Mouse (Mus musculus) kidney, postnatal 36 days (tissue): ENCODE measurements around the gene Car14.
"Not testable (repeated sequence)": the region's sequence is repeated elsewhere in the genome, so short reads cannot be mapped to it uniquely, and the experiment has no call there.

Experiments used
- DNase-seq, 2 experiments: peaks; one replicate each; pipeline ENCODE4 v3.0.0; 2021 to 2022; ENCODE audit warnings: mixed read lengths in 2 of 2

Car14 gene

DNA sequence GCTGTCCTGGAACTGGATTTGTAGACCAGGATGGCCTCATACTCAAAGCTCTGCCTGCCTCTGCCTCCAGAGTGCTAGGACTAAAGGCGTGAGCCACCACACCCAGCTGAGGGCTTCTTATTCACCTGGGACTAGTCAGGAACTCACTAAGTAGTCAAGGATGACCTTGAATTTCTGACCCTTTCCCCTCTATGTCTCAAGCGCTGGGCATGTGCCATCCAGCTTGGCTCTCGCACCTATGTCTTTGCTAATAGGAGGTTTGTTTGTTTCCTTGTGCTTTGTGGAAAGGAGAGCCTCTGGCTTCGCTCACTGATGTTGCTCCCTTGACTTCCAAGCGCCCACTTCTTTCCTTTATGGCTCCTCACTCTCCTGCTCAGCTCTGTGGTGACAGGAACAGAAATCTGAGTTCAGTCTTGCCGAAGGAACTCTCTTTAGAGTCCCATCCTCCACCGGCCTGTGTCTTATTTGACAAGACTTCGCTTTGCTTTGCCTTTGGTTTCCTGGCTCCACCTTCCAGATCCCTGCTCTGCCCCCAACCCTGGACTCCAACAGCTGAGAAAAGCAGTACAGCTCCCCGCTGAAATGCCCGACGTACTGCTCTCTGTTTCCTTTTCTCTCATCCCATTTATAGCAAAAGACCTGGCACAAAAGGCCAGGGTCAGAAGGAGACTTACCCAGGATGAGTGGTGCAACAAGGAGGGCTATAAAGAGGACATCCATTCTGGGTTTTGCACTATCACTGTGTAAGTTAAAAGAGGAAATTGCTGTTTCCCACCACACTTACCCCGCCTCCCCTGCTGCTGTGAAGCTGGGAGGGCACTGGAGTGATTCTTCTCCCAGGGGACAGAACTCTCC lies 13.1 kb downstream of the Car14 start, which contains the start of gene BC028528:
Gene BC028528 (minus strand): TSS at position 795 of the 855 bp plus-strand sequence.
- DNase-seq, result peak in 1 of 2 experiments; percentile 47

DNA sequence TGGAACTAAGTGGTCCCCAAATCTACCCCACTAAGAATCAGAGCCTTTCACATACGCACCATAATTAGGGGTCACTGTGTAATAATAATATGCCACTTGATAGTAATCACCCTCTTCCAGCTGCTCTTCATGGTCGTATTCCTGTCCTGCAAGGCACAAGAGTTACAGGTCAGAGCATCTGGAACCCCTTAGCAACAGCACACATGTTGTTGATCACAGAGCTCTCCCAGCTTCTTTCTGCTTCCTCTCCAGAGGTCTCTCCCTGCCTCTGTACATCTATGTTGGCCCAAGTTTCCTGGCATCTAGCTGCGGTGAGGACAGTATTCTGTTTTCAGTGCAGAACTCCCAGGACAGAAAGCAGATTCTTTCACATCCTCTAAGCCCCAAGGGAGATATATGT lies 14.8 kb downstream of the Car14 start:
- no peak for DNase-seq

DNA sequence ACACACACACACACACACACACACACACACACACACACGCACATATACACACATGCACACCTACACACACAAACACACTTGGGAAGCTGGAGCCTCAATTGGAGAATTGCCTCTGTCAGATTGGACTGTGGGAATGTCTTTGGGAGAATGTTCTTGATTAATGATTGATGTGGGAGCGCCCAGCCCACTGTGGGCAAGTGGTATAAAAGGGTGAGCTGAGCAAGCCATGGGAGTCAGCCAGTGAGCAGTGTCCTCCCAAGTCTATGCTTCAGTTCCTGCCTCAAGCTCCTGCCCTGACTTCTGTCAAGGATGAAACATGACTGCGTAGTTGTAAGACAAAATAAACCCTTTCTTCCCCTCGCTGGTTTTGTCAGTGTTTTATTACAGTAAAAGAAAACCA lies 16.9 kb downstream of the Car14 start:
- DNase-seq, result peak; percentile 72 to 77

DNA sequence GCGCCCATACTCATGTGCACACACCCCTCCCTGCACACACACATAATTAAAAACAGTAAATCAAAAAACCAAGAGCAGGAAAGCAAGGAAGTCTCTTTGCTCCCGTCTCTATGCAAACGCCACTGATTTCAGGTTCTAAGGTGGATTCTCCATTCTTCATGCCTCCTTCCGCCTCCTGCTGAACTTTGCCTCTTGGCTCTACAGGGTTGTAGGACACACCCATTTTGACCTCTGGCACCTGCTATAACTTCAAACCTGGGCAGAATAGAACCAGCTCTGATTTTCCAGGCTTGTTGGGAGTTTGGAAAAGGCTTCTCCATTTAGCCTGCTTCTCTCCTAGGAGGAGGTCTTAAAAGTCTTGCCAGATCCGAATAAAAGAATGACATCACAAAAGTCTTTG lies 20.1 kb downstream of the Car14 start:
- DNase-seq, result peak; percentile 65 to 81

DNA sequence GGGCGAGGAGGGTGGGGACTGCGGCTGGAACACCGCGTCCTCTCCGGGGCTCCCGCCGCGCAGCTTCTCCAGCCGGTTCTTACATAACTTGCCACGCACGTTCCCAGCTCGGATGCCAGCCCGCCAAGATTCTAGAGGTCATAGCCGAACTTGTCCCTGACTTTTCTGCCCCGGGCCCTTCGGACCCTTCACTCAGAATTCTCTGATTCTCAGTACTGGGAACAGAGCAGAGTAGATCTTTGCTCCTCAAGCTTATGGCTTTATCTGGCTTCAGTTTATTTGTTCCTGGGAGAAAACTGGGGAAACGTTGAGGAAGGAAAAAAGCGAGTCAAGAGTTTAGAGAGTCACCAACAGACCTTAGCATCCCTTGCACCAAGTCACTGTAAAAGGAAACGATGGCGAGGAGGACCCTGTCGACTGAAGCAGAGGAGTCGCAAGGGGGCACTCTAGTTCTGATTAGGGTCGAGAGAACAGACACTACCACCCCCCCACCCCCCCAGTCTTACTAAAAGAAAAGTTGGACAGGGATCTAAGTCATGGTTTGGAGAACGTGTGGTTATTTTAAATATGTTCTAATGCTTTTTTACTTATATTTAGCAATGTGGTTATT lies 21.6 kb downstream of the Car14 start:
- DNase-seq, result peak; percentile 85 to 91

DNA sequence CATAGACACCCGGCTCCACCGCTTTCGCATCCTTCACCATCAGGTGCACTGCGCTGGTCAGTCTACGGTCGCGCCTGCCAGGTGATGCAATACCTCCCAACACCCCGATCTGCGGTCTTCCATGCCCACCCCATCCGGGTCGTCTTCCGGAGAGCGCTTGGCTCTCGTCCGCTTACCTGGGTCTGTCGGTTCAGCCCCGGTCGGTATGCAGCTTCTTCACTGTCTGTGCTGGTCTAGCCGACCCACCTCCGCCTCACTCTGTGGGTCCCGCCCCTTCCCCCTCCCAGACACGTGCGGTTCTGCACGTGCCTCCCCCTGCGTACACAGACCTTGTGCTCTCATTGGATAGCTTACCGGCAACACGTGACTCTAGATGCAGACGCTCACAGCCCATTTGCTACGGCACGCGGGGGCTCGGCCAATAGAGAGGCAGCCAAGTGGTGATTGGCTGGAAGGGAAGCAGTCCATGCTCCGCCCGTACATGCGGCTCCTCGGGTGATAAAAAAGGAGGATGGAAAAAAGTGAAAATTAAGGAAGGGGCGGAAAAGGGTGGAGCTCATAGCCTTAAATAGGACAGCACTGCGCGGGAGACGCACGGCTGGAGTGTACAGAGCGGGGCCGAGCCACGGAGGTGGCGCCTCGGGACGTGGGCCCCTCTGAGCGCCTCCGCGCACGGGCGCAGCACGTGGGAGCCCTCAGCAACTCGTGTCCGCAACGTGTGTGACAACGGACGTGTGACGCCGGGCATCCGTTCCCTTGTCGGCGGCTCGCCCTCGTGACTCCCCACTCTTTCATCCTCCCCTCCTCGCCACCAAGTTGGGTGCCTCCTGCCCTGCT lies 22.3 kb downstream of the Car14 start, which contains the start of gene Ciart:
Gene Ciart (minus strand): TSS at position 273 of the 837 bp plus-strand sequence.
- DNase-seq, result peak; percentile 95 to 99

DNA sequence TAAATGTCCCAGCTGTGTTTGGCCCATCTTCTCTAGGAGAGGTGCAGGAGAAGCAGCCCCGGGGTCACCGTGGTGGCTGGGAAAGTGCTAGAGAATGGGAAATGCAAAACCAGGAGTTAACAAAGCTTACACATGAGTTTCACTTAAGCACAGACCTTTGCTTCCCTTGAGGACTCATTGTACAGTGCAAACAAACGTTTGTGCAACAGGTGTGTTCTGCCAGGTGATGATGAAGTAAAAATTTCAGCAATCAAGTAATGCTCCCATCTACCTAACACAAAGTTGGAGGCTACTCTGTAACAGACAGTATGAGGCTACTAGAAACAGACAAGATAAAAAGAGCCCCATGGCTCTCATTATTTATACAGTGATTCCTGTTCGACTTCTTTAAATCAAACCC lies 25.4 kb downstream of the Car14 start:
- DNase-seq, result no peak

DNA sequence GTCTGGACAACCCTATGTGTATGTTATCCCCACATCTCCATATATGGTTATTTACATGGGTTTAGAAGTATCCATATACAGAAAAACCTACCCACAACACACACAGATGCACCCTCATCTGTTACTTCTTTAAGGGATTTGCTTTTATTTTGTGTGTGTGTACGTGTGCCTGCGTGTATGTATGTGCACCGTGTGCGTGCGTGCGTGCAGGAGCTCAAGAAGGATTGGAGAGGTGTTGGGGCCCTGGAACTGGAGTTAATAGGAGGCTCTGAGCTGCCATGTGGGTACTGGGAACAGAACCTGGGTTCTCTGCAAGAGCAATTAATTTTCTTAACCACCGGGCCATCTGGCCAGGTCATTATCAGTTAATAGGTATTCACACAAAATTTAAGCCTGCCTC lies 32.4 kb downstream of the Car14 start:
- no peak for DNase-seq

DNA sequence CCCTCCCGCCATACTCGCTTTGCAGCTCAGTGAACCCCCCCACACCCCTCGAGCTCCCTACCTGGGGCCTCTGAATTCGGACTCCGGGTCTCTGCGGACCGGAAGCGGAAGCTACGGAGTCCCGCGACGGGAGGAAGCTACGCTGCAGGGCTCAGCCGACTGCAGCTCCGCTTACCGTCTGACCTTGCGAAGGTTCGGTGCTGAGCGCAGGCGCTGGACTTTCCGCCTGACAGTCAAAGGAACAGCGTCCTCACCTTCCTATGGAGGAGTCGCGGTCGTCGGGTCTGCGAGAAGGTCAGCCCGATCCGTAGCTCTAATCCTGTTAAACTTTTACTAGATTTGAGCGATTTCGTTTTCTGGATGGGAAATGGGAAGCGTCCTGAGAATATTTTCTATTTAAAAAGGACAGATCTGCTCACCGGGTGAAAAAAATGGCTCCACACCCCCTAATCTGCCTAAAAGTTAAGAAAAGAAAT lies 33.1 kb downstream of the Car14 start, which contains the start of gene Mrps21:
Gene Mrps21 (minus strand): TSS at position 128 of the 476 bp plus-strand sequence.
- DNase-seq, result peak; percentile 93

DNA sequence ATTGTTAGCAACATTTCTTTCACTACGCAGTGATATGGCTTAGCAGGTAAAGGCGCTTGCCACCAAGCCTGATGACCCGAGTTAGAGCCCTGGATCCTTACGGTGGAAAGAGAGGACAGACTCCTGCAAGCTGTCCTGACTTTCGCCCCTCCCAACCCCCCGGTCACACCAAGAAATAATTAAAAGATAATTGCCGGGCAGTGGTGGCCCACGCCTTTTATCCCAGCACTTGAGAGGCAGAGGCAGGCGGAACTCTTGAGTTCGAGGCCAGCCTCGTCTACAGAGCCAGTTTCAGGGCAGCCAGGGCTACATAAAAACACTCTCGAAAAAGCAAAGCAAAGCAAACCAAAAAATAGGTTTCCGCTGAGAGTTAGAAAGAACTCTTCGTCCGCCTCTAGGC lies 33.5 kb downstream of the Car14 start:
- no peak for DNase-seq

DNA sequence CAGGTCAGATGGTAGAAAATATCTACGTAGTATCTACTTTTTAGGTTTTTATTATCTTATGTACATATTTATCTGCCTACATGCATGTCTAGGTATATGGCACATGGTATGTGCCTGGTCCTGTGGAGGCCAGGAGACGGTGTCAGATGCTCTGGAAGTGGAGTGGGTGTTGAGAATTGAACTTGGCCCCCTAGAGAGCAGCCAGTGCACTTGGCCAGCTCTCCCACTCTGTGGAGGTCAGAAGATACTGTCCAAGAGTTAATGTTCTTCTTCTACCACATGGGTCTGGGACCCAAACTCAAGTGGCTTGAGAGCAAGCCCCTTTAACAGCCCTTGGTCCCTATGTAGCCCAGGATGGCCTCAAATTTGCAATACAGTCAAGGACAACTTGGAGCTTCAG lies 37.1 kb downstream of the Car14 start:
- peak; percentile 40 to 53 for DNase-seq

DNA sequence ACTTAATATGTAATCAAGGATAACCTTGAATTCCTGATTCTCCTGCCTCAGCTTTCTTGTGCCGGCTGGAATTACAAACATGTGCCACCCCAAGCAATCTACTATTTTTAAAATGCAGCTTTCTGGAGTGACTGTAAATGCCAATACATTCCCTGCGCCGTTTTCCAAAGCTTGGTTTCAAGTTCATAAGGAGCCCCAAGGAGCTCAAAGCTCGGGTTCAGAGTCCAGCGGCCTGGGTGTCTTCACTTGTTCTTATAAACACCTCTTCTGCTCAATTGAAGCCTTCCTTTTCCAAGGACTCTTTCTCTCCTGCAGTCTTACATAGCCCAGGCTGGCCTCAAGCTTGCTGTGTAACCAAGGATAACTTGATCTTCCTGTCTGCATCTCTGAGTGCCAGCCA lies 38.4 kb downstream of the Car14 start:
- DNase-seq, result peak; percentile 75 to 82

DNA sequence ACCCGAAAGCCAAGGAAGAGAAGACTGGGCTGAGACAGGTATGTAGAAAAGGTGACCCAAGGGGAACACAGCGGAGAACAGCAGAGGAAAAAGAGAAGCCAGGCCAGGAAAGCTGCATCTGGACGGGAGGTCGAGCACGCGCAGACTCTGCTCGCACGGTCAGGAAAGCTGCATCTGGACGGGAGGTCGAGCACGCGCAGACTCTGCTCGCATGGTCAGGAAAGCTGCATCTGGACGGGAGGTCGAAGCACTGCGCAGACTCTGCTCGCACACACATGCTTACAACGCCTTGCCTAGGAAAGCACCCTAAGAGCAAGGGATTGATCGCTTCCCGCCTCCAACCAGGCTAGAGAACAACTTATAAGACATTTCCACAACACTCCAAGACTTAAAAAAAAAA lies 38.9 kb downstream of the Car14 start:
- DNase-seq, result no peak

DNA sequence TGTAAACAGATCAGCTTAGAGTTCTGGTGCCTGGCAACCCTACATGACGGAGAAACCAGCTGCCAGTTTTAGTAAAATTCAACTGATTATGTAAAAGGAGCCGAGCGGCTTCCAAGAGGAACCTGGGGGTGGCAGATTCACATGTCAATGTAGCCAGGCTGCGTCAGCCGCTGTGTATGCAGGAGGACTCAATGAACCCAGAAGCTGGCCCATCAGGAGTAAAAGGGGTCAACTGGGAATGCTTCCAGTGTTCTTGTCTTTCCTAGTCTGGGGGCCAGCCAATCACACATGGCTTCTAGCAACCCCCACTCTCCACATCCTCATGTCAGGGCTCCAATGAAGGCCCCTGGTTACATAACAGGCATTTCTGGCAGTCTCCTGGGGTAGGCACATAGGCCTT lies 39.4 kb downstream of the Car14 start:
- DNase-seq, result peak; percentile 76 to 92

DNA sequence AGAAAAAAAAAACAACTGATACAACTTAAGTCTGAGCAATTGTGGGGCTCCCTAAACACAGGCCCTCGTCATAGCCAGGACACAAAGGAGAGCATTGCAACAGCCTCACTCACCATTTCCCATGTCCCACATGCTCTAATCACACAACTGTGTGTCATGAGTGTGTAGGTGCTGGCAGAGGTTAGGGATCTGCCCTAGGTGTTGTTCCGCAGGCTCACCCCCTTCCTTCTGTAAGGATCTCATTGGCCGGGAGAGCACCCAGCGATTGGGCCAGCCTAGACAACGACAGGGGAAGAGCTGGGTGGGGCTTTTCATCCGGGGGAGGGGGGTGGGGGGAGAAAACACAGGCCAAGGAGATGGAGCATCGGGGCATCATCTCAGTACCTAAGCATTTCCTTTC lies 40.9 kb downstream of the Car14 start:
- DNase-seq, result no peak

DNA sequence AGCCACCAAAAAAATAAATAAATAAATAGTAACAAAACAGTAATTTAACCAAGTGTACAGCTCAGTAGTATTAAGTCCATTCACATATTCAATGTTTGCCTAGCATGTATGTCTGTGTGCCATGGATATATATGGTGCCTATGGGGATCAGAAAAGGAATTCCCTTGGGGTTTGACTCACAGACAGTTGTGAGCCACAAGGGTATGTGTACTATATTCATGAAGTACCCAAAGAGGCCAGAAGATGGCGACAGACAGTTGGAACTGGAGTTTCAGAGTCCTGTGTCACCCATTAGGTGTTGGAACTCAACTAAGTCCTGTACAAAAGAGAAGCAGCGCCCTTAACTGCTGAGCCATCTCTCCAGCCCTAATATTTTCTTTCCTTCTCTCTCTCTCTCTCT lies 42.7 kb downstream of the Car14 start:
- peak; percentile 84 to 95 for DNase-seq

DNA sequence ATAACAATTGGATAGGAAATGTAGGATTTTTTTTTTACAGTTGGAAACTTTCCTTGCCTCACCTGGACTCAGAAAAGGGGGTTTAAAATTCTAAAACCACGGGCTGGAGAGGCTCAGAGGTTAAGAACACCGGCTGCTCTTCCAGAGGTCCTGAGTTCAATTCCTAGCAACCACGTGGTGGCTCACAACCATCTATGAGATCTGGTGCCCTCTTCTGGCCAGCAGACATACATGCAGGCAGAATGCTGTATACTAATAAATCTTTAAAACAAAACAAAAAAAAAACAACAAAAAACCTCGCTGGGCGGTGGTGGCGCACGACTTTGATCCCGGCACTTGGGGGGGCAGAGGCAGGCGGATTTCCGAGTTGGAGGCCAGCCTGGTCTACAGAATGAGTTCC lies 43.3 kb downstream of the Car14 start:
- peak in 1 of 2 experiments; percentile 53 for DNase-seq

DNA sequence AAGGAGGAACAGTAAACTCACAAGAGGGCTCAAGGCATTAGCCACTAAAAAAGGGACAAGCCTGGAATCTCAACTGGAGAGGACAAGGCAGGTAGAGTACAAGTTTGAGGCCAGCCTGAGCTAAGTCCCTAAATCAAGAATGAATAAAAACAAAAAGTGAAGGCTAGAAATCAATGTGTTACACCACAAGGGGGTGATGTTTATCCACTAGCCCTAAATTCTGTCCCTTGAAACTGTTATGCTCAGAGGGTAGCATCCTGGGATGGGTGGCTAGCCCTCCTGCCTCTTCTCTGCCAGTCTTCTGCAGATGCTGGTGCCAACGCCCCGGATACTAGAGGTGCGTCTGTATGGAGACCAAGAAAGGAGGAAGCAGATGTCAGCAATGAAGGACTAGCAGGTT lies 44.2 kb downstream of the Car14 start:
- no peak for DNase-seq

DNA sequence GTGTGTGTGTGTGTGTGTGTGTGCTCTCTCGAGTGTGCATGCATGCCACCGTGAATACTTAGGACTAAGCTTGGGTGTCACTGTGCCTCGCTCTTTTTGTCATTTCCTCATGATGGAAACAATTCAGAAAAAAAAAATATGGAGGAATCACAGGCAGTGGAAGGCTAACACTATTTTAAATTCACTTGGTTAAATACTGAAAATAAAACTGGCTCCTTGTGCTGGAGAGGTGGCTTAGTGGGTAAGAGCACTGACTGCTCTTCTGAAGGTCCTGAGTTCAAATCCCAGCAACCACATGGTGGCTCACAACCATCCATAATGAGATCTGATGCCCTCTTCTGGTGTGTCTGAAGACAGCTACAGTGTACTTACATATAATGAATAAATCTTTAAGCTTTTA lies 46.2 kb downstream of the Car14 start:
- not testable (repeated sequence) for DNase-seq

DNA sequence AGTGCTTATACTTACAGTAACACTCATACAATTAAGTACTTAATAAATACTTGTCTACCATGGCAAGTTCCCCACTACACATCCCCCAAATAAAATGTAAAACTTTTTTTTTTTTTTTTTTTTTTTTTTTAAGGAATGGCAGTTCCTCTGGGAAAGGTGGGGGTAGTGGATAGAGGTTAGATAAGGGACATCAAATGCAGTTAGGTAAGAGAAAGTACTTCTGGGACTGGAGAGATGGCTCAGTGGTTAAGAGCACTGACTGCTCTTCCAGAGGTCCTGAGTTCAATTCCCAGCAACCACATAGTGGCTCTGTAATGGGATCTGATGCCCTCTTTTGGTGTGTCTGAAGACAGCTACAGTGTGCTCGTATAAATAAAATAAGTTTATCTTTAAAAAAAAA lies 47.4 kb downstream of the Car14 start:
- not testable (repeated sequence) for DNase-seq

DNA sequence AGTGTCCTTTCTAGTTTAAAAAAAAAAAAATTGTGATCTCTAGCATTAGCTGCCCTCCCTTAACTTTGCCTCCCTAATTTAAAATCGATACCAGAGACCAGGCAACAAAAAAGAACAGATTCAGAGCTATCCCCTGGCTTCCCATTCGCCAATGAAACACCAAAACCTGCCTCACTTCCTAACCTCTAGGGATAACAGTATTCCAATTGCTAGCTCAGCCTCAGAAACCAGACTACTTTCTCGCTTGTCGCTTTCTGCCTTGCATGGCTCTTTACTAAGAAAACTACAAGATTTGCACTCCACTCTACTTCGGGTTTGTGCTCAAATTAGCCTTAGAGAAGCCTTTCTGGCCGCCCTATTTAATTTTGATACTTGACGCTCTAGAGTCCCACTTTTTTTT lies 48.4 kb downstream of the Car14 start:
- no peak for DNase-seq

DNA sequence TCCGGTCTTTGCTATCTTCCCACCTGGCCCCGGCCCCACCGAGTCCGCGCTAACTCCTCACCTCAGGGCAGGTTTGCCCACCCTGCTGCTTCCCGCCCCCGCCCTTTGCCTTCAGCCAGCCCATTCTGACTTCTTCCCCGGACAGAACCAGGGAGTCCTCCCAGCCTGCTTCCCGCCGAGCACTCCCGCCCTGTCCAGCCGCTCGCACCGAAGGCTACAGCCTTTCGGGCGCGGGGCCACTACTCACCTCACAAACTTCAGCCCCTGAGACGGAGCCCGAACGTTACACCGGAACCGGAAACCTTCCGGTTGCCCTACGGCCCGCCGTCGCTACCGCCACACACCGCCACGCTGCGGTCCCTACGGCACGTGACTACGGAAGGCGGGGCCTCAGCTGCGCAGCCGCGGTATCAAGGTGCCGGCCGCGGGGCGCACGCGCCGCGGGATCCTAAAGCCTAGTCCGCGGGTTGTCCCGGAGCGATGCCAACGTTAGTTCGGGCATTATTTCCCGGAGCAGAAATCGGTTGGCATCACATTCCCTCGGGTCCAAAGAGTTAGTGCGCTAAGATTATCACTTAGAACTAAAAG lies 48.9 kb downstream of the Car14 start, which contains the start of gene Prpf3:
Gene Prpf3 (minus strand): TSS at position 384 of the 588 bp plus-strand sequence.
- peak; percentile 96 to 98 for DNase-seq
